Mouse (Mus musculus) left cerebral cortex, postnatal 14 days (tissue): ENCODE measurements around the gene Abhd14b. TPM values are rescaled to one million over a fixed set of nuclear protein-coding genes. Genes with fewer than 3 reads are reported as not detected.

ENCODE experiments used
- DNase-seq, 2 experiments: peaks; one replicate each; pipeline ENCODE4 v3.0.0; 2021 to 2022; ENCODE audit warnings: low spot score in 2 of 2, mixed read lengths in 1 of 2
- intact Hi-C: fragments of 180-260 bp; cut with DNase I; formaldehyde crosslinking; loops from one replicate; pipeline ENCODE4 v1.15.1; 2025
- total RNA-seq, 2 experiments: library from RNA; stranded (reverse); gene quantifications; 2 replicates each; pipeline ENCODE4 v1.2.3; 2021

Gene Abhd14b
- total RNA-seq, 2 experiments from 2014 or later, result 7.7 to 8.1 TPM

- intact Hi-C loops, result no loop called here
- DNase-seq, result no peak
These were observed 54.6 kb downstream of the Abhd14b start for GRCm38 (mm10) chr9:106501846-106502245.

Other genes with a start within 250 kb of the Abhd14b start
- gene Ppm1m, start 247.7 kb upstream of the Abhd14b start, total RNA-seq, result 10 to 100 TPM; 16.8 to 19.0 TPM
- 10 to 100 TPM; 61.6 to 64.0 TPM for gene Twf2, start 244.4 kb upstream of the Abhd14b start, total RNA-seq
- gene Tlr9, start 224.9 kb upstream of the Abhd14b start, total RNA-seq, result 1 to 10 TPM; 1.0 to 1.2 TPM
- gene Alas1, start 198.8 kb upstream of the Abhd14b start, total RNA-seq, result 100 to 1,000 TPM; 140 to 154 TPM
- 10 to 100 TPM; 17.7 to 19.3 TPM for gene Poc1a, start 166.4 kb upstream of the Abhd14b start, total RNA-seq
- 100 to 1,000 TPM in 1 of 2 experiments, 10 to 100 TPM in 1; 95.1 to 102 TPM for gene Dusp7, start 78.8 kb upstream of the Abhd14b start, total RNA-seq
- 100 to 1,000 TPM; 336 to 343 TPM for gene Rpl29, start 18.0 kb upstream of the Abhd14b start, total RNA-seq
- gene Acy1, start 9.1 kb upstream of the Abhd14b start, total RNA-seq, result 10 to 100 TPM in 1 of 2 experiments, 1 to 10 TPM in 1; 7.9 to 11.1 TPM
- 10 to 100 TPM; 48.7 to 54.1 TPM for gene Abhd14a, start 219 bp downstream of the Abhd14b start, total RNA-seq
- gene Pcbp4, start 5.8 kb downstream of the Abhd14b start, total RNA-seq, result 100 to 1,000 TPM; 151 to 170 TPM
- gene Gpr62, start 18.5 kb downstream of the Abhd14b start, total RNA-seq, result 1 to 10 TPM; 3.7 to 5.8 TPM
- 10 to 100 TPM; 34.1 to 47.5 TPM for gene Rrp9, start 28.5 kb downstream of the Abhd14b start, total RNA-seq
- 1 to 10 TPM; 3.3 to 3.5 TPM for gene Parp3, start 29.5 kb downstream of the Abhd14b start, total RNA-seq
- gene Iqcf1, start 52.5 kb downstream of the Abhd14b start, total RNA-seq, result not detected
- gene Iqcf5, start 67.1 kb downstream of the Abhd14b start, total RNA-seq, result 1 to 10 TPM in 1 of 2 experiments, not detected in 1; 1.7 TPM
- not detected for gene Iqcf3, start 114.2 kb downstream of the Abhd14b start, total RNA-seq
- not detected for gene Iqcf4, start 123.5 kb downstream of the Abhd14b start, total RNA-seq
- gene Iqcf6, start 179.1 kb downstream of the Abhd14b start, total RNA-seq, result not detected
- 10 to 100 TPM; 62.1 to 69.6 TPM for gene Grm2, start 208.6 kb downstream of the Abhd14b start, total RNA-seq
- 100 to 1,000 TPM; 103 to 117 TPM for gene Tex264, start 238.5 kb downstream of the Abhd14b start, total RNA-seq